Mouse (Mus musculus) thymus, postnatal 10 days (tissue): Measurements from ENCODE around the gene Il9.
A peak's percentile ranks its signal among the peaks of the same experiment; 100 is the strongest.

Experiments
- DNase-seq, 2 experiments: peaks; one replicate each; pipeline ENCODE4 v3.0.0; 2021; ENCODE audit warnings: low spot score in 2 of 2

Il9 gene

GRCm38 (mm10) chr13:56471951-56472350 is 10.1 kb downstream of the Il9 start:
- DNase-seq: no peak

GRCm38 (mm10) chr13:56471211-56471610 is 10.8 kb downstream of the Il9 start:
- no peak for DNase-seq

- DNase-seq: no peak
These were observed 13.5 kb downstream of the Il9 start for GRCm38 (mm10) chr13:56468536-56468935.

- no peak for DNase-seq
These were observed 14.3 kb downstream of the Il9 start for GRCm38 (mm10) chr13:56467786-56468185.

- DNase-seq: no peak
These were observed 18.3 kb downstream of the Il9 start for GRCm38 (mm10) chr13:56463750-56464149.

GRCm38 (mm10) chr13:56463261-56463660 is 18.8 kb downstream of the Il9 start:
- no peak for DNase-seq

- no peak for DNase-seq
These were observed 19.3 kb downstream of the Il9 start for GRCm38 (mm10) chr13:56462791-56463190.

GRCm38 (mm10) chr13:56461460-56461859 is 20.6 kb downstream of the Il9 start:
- DNase-seq: no peak

GRCm38 (mm10) chr13:56458001-56458400 is 24.0 kb downstream of the Il9 start:
- no peak for DNase-seq

- DNase-seq: no peak
These were observed 32.0 kb downstream of the Il9 start for GRCm38 (mm10) chr13:56450035-56450434.

GRCm38 (mm10) chr13:56449239-56450030 is 32.6 kb downstream of the Il9 start:
- no peak for DNase-seq

GRCm38 (mm10) chr13:56444996-56445395 is 37.0 kb downstream of the Il9 start:
- DNase-seq: no peak

- no peak for DNase-seq
These were observed 37.9 kb downstream of the Il9 start for GRCm38 (mm10) chr13:56444112-56444511.

- no peak for DNase-seq
These were observed 38.6 kb downstream of the Il9 start for GRCm38 (mm10) chr13:56443411-56443810.

GRCm38 (mm10) chr13:56438211-56439075 is 43.6 kb downstream of the Il9 start, which contains the start of gene Slc25a48:
Gene Slc25a48, plus strand, starts transcription at chr13:56438355.
- DNase-seq: no peak

- DNase-seq: no peak
These were observed 46.3 kb downstream of the Il9 start for GRCm38 (mm10) chr13:56435615-56436287.

- DNase-seq: no peak
These were observed 47.7 kb downstream of the Il9 start for GRCm38 (mm10) chr13:56434311-56434751.

- peak; percentile 24 to 70 for DNase-seq
These were observed 48.6 kb downstream of the Il9 start for GRCm38 (mm10) chr13:56433466-56433865.

GRCm38 (mm10) chr13:56432496-56432895 is 49.5 kb downstream of the Il9 start:
- no peak for DNase-seq
